Mouse (Mus musculus): Measurements from ENCODE around the gene Insl5. TPM values are rescaled to one million over a fixed set of nuclear protein-coding genes. Genes with fewer than 3 reads are reported as not detected.

The Insl5 gene
- polyA plus RNA-seq, 1 experiment from 2014 or later: 0.81 TPM

GRCm38 (mm10) chr4:103039103-103039837 is 12.6 kb upstream of the Insl5 start:
- no peak for ATAC-seq (replicated peaks; ENCODE audit: extremely low read depth, insufficient read depth, low FRiP score)
- WGBS: 79% methylated on average over 14 of the region's 14 CpGs
- H3K27me3 ChIP-seq (ENCODE audit: control insufficient read depth, insufficient read depth, low read length): no peaks in the 10 kb centered on the region
- no peaks in the 10 kb centered on the region for H3K9me3 ChIP-seq (replicated peaks; ENCODE audit: control insufficient read depth, low read length)
- no peak overlapping the region for H3K4me3 ChIP-seq (ENCODE audit: low read length)
- H3K36me3 ChIP-seq (ENCODE audit: control insufficient read depth, insufficient read depth): no peaks in the 10 kb centered on the region
- H3K4me2 ChIP-seq (ENCODE audit: low read depth, low read length): no peak overlapping the region
- H3K4me1 ChIP-seq (ENCODE audit: control insufficient read depth, insufficient read depth, low read length): no peaks in the 10 kb centered on the region
- H3K9ac ChIP-seq (ENCODE audit: low read length): no peak overlapping the region
- no peak overlapping the region for H3K27ac ChIP-seq (ENCODE audit: low read length)

- no peaks in the 10 kb centered on the region for H3K9me3 ChIP-seq (replicated peaks; ENCODE audit: control insufficient read depth, low read length)
- H3K36me3 ChIP-seq (ENCODE audit: control insufficient read depth, insufficient read depth): no peaks in the 10 kb centered on the region
- no peak overlapping the region for H3K27ac ChIP-seq (ENCODE audit: low read length)
- no peak for ATAC-seq (replicated peaks; ENCODE audit: extremely low read depth, insufficient read depth, low FRiP score)
- no peaks in the 10 kb centered on the region for H3K27me3 ChIP-seq (ENCODE audit: control insufficient read depth, insufficient read depth, low read length)
- no peak overlapping the region for H3K4me3 ChIP-seq (ENCODE audit: low read length)
- no peak overlapping the region for H3K9ac ChIP-seq (ENCODE audit: low read length)
- no peak overlapping the region for H3K4me2 ChIP-seq (ENCODE audit: low read depth, low read length)
- H3K4me1 ChIP-seq (ENCODE audit: control insufficient read depth, insufficient read depth, low read length): no peaks in the 10 kb centered on the region
- WGBS: 58% methylated on average over 13 of the region's 13 CpGs
These were observed 1.8 kb upstream of the Insl5 start for GRCm38 (mm10) chr4:103028177-103029088.

- no peak overlapping the region for H3K4me3 ChIP-seq (ENCODE audit: low read length)
- no peaks in the 10 kb centered on the region for H3K9me3 ChIP-seq (replicated peaks; ENCODE audit: control insufficient read depth, low read length)
- H3K27ac ChIP-seq (ENCODE audit: low read length): no peak overlapping the region
- H3K4me1 ChIP-seq (ENCODE audit: control insufficient read depth, insufficient read depth, low read length): no peaks in the 10 kb centered on the region
- no peaks in the 10 kb centered on the region for H3K27me3 ChIP-seq (ENCODE audit: control insufficient read depth, insufficient read depth, low read length)
- WGBS: 70% methylated on average over 7 of the region's 7 CpGs
- no peaks in the 10 kb centered on the region for H3K36me3 ChIP-seq (ENCODE audit: control insufficient read depth, insufficient read depth)
- ATAC-seq (replicated peaks; ENCODE audit: extremely low read depth, insufficient read depth, low FRiP score): no peak
- no peak overlapping the region for H3K9ac ChIP-seq (ENCODE audit: low read length)
- no peak overlapping the region for H3K4me2 ChIP-seq (ENCODE audit: low read depth, low read length)
These were observed 1.1 kb upstream of the Insl5 start for GRCm38 (mm10) chr4:103027745-103028144.

GRCm38 (mm10) chr4:103013490-103013889 is 13.2 kb downstream of the Insl5 start:
- Histone ChIP-seq H3K9me3 (replicated peaks; ENCODE audit: control insufficient read depth, low read length) (no peaks in the 10 kb centered on the region), H3K4me2 (ENCODE audit: low read depth, low read length) (no peak overlapping the region), H3K4me3 (ENCODE audit: low read length) (no peak overlapping the region), H3K27me3 (ENCODE audit: control insufficient read depth, insufficient read depth, low read length) (no peaks in the 10 kb centered on the region), H3K4me1 (ENCODE audit: control insufficient read depth, insufficient read depth, low read length) (no peaks in the 10 kb centered on the region), H3K27ac (ENCODE audit: low read length) (no peak overlapping the region), H3K36me3 (ENCODE audit: control insufficient read depth, insufficient read depth) (no peaks in the 10 kb centered on the region), H3K9ac (ENCODE audit: low read length) (no peak overlapping the region)
- 10% methylated on average over 4 of the region's 4 CpGs for WGBS
- ATAC-seq (replicated peaks; ENCODE audit: extremely low read depth, insufficient read depth, low FRiP score): no peak

- H3K27me3 ChIP-seq (ENCODE audit: control insufficient read depth, insufficient read depth, low read length): no peaks in the 10 kb centered on the region
- H3K4me3 ChIP-seq (ENCODE audit: low read length): no peak overlapping the region
- H3K27ac ChIP-seq (ENCODE audit: low read length): no peak overlapping the region
- WGBS: 44% methylated on average over 7 of the region's 7 CpGs
- H3K9ac ChIP-seq (ENCODE audit: low read length): no peak overlapping the region
- H3K4me1 ChIP-seq (ENCODE audit: control insufficient read depth, insufficient read depth, low read length): peaks cover 4% of the 10 kb centered on the region; the same call in 1 of the 2 replicates
- H3K36me3 ChIP-seq (ENCODE audit: control insufficient read depth, insufficient read depth): no peaks in the 10 kb centered on the region
- no peak for ATAC-seq (replicated peaks; ENCODE audit: extremely low read depth, insufficient read depth, low FRiP score)
- H3K9me3 ChIP-seq (replicated peaks; ENCODE audit: control insufficient read depth, low read length): no peaks in the 10 kb centered on the region
- no peak overlapping the region for H3K4me2 ChIP-seq (ENCODE audit: low read depth, low read length)
These were observed 14.8 kb downstream of the Insl5 start for GRCm38 (mm10) chr4:103011823-103012222.

- H3K9me3 ChIP-seq (replicated peaks; ENCODE audit: control insufficient read depth, low read length): no peaks in the 10 kb centered on the region
- H3K4me3 ChIP-seq (ENCODE audit: low read length): no peak overlapping the region
- no peaks in the 10 kb centered on the region for H3K36me3 ChIP-seq (ENCODE audit: control insufficient read depth, insufficient read depth)
- no peak overlapping the region for H3K4me2 ChIP-seq (ENCODE audit: low read depth, low read length)
- no peaks in the 10 kb centered on the region for H3K27me3 ChIP-seq (ENCODE audit: control insufficient read depth, insufficient read depth, low read length)
- H3K4me1 ChIP-seq (ENCODE audit: control insufficient read depth, insufficient read depth, low read length): peaks cover 5% of the 10 kb centered on the region; the same call in 1 of the 2 replicates
- ATAC-seq (replicated peaks; ENCODE audit: extremely low read depth, insufficient read depth, low FRiP score): no peak
- 88% methylated on average over 4 of the region's 4 CpGs for WGBS
- no peak overlapping the region for H3K27ac ChIP-seq (ENCODE audit: low read length)
- no peak overlapping the region for H3K9ac ChIP-seq (ENCODE audit: low read length)
These were observed 15.9 kb downstream of the Insl5 start for GRCm38 (mm10) chr4:103010734-103011133.

GRCm38 (mm10) chr4:103006943-103007418 is 19.7 kb downstream of the Insl5 start:
- no peaks in the 10 kb centered on the region for H3K27me3 ChIP-seq (ENCODE audit: control insufficient read depth, insufficient read depth, low read length)
- H3K27ac ChIP-seq (ENCODE audit: low read length): no peak overlapping the region
- no peak overlapping the region for H3K9ac ChIP-seq (ENCODE audit: low read length)
- 20% methylated on average over 4 of the region's 4 CpGs for WGBS
- H3K4me1 ChIP-seq (ENCODE audit: control insufficient read depth, insufficient read depth, low read length): peaks cover 5% of the 10 kb centered on the region; the same call in 1 of the 2 replicates
- ATAC-seq (replicated peaks; ENCODE audit: extremely low read depth, insufficient read depth, low FRiP score): no peak
- no peaks in the 10 kb centered on the region for H3K9me3 ChIP-seq (replicated peaks; ENCODE audit: control insufficient read depth, low read length)
- no peaks in the 10 kb centered on the region for H3K36me3 ChIP-seq (ENCODE audit: control insufficient read depth, insufficient read depth)
- no peak overlapping the region for H3K4me2 ChIP-seq (ENCODE audit: low read depth, low read length)
- H3K4me3 ChIP-seq (ENCODE audit: low read length): no peak overlapping the region

GRCm38 (mm10) chr4:103006266-103006665 is 20.4 kb downstream of the Insl5 start:
- Histone ChIP-seq H3K36me3 (ENCODE audit: control insufficient read depth, insufficient read depth) (no peaks in the 10 kb centered on the region), H3K9me3 (replicated peaks; ENCODE audit: control insufficient read depth, low read length) (no peaks in the 10 kb centered on the region), H3K4me1 (ENCODE audit: control insufficient read depth, insufficient read depth, low read length) (peaks cover 5% of the 10 kb centered on the region; the same call in 1 of the 2 replicates), H3K4me2 (ENCODE audit: low read depth, low read length) (no peak overlapping the region), H3K4me3 (ENCODE audit: low read length) (no peak overlapping the region), H3K9ac (ENCODE audit: low read length) (no peak overlapping the region), H3K27me3 (ENCODE audit: control insufficient read depth, insufficient read depth, low read length) (no peaks in the 10 kb centered on the region), H3K27ac (ENCODE audit: low read length) (no peak overlapping the region)
- ATAC-seq (replicated peaks; ENCODE audit: extremely low read depth, insufficient read depth, low FRiP score): no peak
- 75% methylated on average over 5 of the region's 5 CpGs for WGBS

Data from heart, embryonic 16.5 days (tissue).